Mouse (Mus musculus) hindbrain, embryonic 15.5 days (tissue): Measurements from ENCODE around the gene Calr. TPM values are rescaled to one million over a fixed set of nuclear protein-coding genes. Genes with fewer than 3 reads are reported as not detected.

Experiments used
- ATAC-seq: fragments of 200-750 bp; cut with Nextera tagmentation; 2 replicates; pipeline ENCODE4 v1.8.0; 2017; ENCODE audit warnings: low read depth, moderate number of reproducible peaks, moderate TSS enrichment; ENCODE audit not compliant: low FRiP score
- H3K27ac ChIP-seq: fragments of 300-500 bp; sonication (generic); replicated peaks from 2 replicates; pipeline ENCODE4 v1.5.1; 2015; ENCODE audit warnings: mild to moderate bottlenecking, inconsistent platforms
- H3K27me3 ChIP-seq: fragments of 300-500 bp; sonication (generic); 2 replicates; pipeline ENCODE4 v1.6.1; 2015; ENCODE audit warnings: control low read depth, inconsistent platforms
- H3K36me3 ChIP-seq: fragments of 300-500 bp; sonication (generic); 2 replicates; pipeline ENCODE4 v1.6.1; 2015; ENCODE audit warnings: control low read depth, inconsistent platforms
- H3K4me1 ChIP-seq: fragments of 300-500 bp; sonication (generic); replicated peaks from 2 replicates; pipeline ENCODE4 v1.6.1; 2015; ENCODE audit warnings: control low read depth, inconsistent platforms
- H3K4me2 ChIP-seq: fragments of 300-500 bp; sonication (generic); 2 replicates; pipeline ENCODE4 v1.6.1; 2015; ENCODE audit warnings: moderate library complexity, mild to moderate bottlenecking, inconsistent platforms
- H3K4me3 ChIP-seq: fragments of 300-500 bp; sonication (generic); 2 replicates; pipeline ENCODE4 v1.5.1; 2015; ENCODE audit warnings: mild to moderate bottlenecking, inconsistent platforms
- H3K9ac ChIP-seq: fragments of 300-500 bp; sonication (generic); 2 replicates; pipeline ENCODE4 v1.6.1; 2015; ENCODE audit warnings: inconsistent platforms
- H3K9me3 ChIP-seq: fragments of 300-500 bp; sonication (generic); 2 replicates; pipeline ENCODE4 v1.6.1; 2016; ENCODE audit warnings: control low read depth, inconsistent platforms
- WGBS: fragments of 180-500 bp; shearing (Covaris S2); methylation state at CpG from one replicate; pipeline ENCODE4 v1.1.7; 2015; 5-methylcytosine and 5-hydroxymethylcytosine counted together
- polyA plus RNA-seq: library from polyadenylated mRNA; unstranded; fragments of >200 nt; fragmentation: Nextera tagmentation; extraction: Ambion mirVana; gene quantifications from 2 replicates; pipeline ENCODE4 v1.2.1, GENCODE M21; 2015

The Calr gene
- polyA plus RNA-seq, 1 experiment from 2014 or later = 710 TPM

GRCm38 (mm10) chr8:84872309-84872965 lies 25.7 kb upstream of the Calr start:
- H3K27me3 ChIP-seq = no peaks in the 10 kb centered on the region
- whole genome bisulfite sequencing = 3% methylated on average over 54 of the region's 54 CpGs
- no peak overlapping the region for H3K27ac ChIP-seq
- peak overlapping the region; percentile 37 for H3K9ac ChIP-seq
- peak; percentile 79 for ATAC-seq
- H3K4me2 ChIP-seq = peak overlapping the region; percentile 93
- peak overlapping the region; percentile 45 for H3K4me3 ChIP-seq
- peaks cover 12% of the 10 kb centered on the region for H3K4me1 ChIP-seq
- peaks cover 14% of the 10 kb centered on the region for H3K36me3 ChIP-seq
- H3K9me3 ChIP-seq = no peaks in the 10 kb centered on the region

GRCm38 (mm10) chr8:84871376-84872308 lies 24.9 kb upstream of the Calr start, which contains the start of gene Syce2:
TSS of gene Syce2 (plus strand) at chr8:84872111.
- no peaks in the 10 kb centered on the region for H3K9me3 ChIP-seq
- H3K4me2 ChIP-seq = peak within 1 kb of the TSS; percentile 93
- peaks cover 20% of the 10 kb centered on the region for H3K36me3 ChIP-seq
- H3K27me3 ChIP-seq = no peaks in the 10 kb centered on the region
- peak within 1 kb of the TSS; percentile 45 for H3K4me3 ChIP-seq
- H3K4me1 ChIP-seq = peaks cover 12% of the 10 kb centered on the region
- H3K9ac ChIP-seq = peak within 1 kb of the TSS; percentile 37
- no peak within 1 kb of the TSS for H3K27ac ChIP-seq
- 15% methylated on average over 41 of the region's 46 CpGs for WGBS
- peak; percentile 73 for ATAC-seq

GRCm38 (mm10) chr8:84856864-84857441 lies 10.2 kb upstream of the Calr start, which contains the start of gene Farsa:
TSS of gene Farsa (plus strand) at chr8:84856989.
- no peaks in the 10 kb centered on the region for H3K27me3 ChIP-seq
- H3K4me2 ChIP-seq = peak within 1 kb of the TSS; percentile 82
- H3K9ac ChIP-seq = peak within 1 kb of the TSS; percentile 83
- no peaks in the 10 kb centered on the region for H3K9me3 ChIP-seq
- peak within 1 kb of the TSS; percentile 76 for H3K4me3 ChIP-seq
- WGBS = under 1% methylated on average over 39 of the region's 39 CpGs
- H3K36me3 ChIP-seq = peaks cover 27% of the 10 kb centered on the region
- peaks cover 21% of the 10 kb centered on the region for H3K4me1 ChIP-seq
- peak within 1 kb of the TSS; percentile 79 for H3K27ac ChIP-seq
- peak; percentile 94 for ATAC-seq

GRCm38 (mm10) chr8:84856434-84856833 lies 9.7 kb upstream of the Calr start:
- H3K4me1 ChIP-seq = peaks cover 21% of the 10 kb centered on the region
- 95% methylated on average over 3 of the region's 3 CpGs for WGBS
- no peaks in the 10 kb centered on the region for H3K9me3 ChIP-seq
- peak; percentile 36 for ATAC-seq
- peak overlapping the region; percentile 76; the same call in 1 of the 2 replicates for H3K4me3 ChIP-seq
- no peaks in the 10 kb centered on the region for H3K27me3 ChIP-seq
- H3K36me3 ChIP-seq = peaks cover 22% of the 10 kb centered on the region
- no peak overlapping the region for H3K4me2 ChIP-seq
- no peak overlapping the region for H3K9ac ChIP-seq
- H3K27ac ChIP-seq = no peak overlapping the region

GRCm38 (mm10) chr8:84847684-84848435 lies 1.1 kb upstream of the Calr start:
- peaks cover 33% of the 10 kb centered on the region for H3K4me1 ChIP-seq
- WGBS = 43% methylated on average over 6 of the region's 6 CpGs
- no peak for ATAC-seq
- peak overlapping the region; percentile 86 for H3K4me3 ChIP-seq
- peak overlapping the region; percentile 78 for H3K4me2 ChIP-seq
- no peaks in the 10 kb centered on the region for H3K9me3 ChIP-seq
- peak overlapping the region; percentile 89 for H3K27ac ChIP-seq
- H3K36me3 ChIP-seq = peaks cover 24% of the 10 kb centered on the region
- peak overlapping the region; percentile 69 for H3K9ac ChIP-seq
- no peaks in the 10 kb centered on the region for H3K27me3 ChIP-seq

GRCm38 (mm10) chr8:84846094-84846721 lies 526 bp downstream of the Calr start:
- Histone ChIP-seq H3K9ac (peak overlapping the region; percentile 94), H3K9me3 (no peaks in the 10 kb centered on the region), H3K4me1 (peaks cover 39% of the 10 kb centered on the region), H3K4me2 (peak overlapping the region; percentile 64), H3K27ac (peak overlapping the region; percentile 89), H3K4me3 (peak overlapping the region; percentile 86), H3K27me3 (no peaks in the 10 kb centered on the region), H3K36me3 (peaks cover 40% of the 10 kb centered on the region)
- WGBS = under 1% methylated on average over 30 of the region's 30 CpGs
- ATAC-seq = no peak; the same call in none of the 2 replicates

- Histone ChIP-seq H3K36me3 (peaks cover 41% of the 10 kb centered on the region), H3K27me3 (no peaks in the 10 kb centered on the region), H3K4me3 (peak overlapping the region; percentile 86), H3K9ac (peak overlapping the region; percentile 94), H3K4me1 (peaks cover 39% of the 10 kb centered on the region), H3K4me2 (peak overlapping the region; percentile 64), H3K27ac (peak overlapping the region; percentile 89), H3K9me3 (no peaks in the 10 kb centered on the region)
- ATAC-seq = no peak
- 15% methylated on average over 12 of the region's 12 CpGs for WGBS
Observed at GRCm38 (mm10) chr8:84845355-84846093, 1.2 kb downstream of the Calr start.

GRCm38 (mm10) chr8:84844397-84845070 lies 2.2 kb downstream of the Calr start:
- Histone ChIP-seq H3K4me2 (peak overlapping the region; percentile 64), H3K4me3 (peak overlapping the region; percentile 86), H3K9ac (peak overlapping the region; percentile 94), H3K27ac (0 out of 2 replicates have a peak overlapping the region, but pooled peaks have one; percentile 25), H3K4me1 (peaks cover 43% of the 10 kb centered on the region), H3K9me3 (no peaks in the 10 kb centered on the region), H3K27me3 (no peaks in the 10 kb centered on the region), H3K36me3 (peaks cover 41% of the 10 kb centered on the region)
- no peak for ATAC-seq
- 87% methylated on average over 9 of the region's 9 CpGs for WGBS

- no peaks in the 10 kb centered on the region for H3K27me3 ChIP-seq
- H3K4me3 ChIP-seq = no peak overlapping the region
- peaks cover 59% of the 10 kb centered on the region for H3K36me3 ChIP-seq
- no peak overlapping the region for H3K9ac ChIP-seq
- peaks cover 45% of the 10 kb centered on the region for H3K4me1 ChIP-seq
- no peaks in the 10 kb centered on the region for H3K9me3 ChIP-seq
- H3K27ac ChIP-seq = no peak overlapping the region
- 76% methylated on average over 1 of the region's 1 CpGs for WGBS
- no peak for ATAC-seq
- H3K4me2 ChIP-seq = no peak overlapping the region
Observed at GRCm38 (mm10) chr8:84841514-84841913, 5.2 kb downstream of the Calr start.
